Mouse (Mus musculus): Measurements from ENCODE around the gene Egln2.

Egln2 gene

DNA sequence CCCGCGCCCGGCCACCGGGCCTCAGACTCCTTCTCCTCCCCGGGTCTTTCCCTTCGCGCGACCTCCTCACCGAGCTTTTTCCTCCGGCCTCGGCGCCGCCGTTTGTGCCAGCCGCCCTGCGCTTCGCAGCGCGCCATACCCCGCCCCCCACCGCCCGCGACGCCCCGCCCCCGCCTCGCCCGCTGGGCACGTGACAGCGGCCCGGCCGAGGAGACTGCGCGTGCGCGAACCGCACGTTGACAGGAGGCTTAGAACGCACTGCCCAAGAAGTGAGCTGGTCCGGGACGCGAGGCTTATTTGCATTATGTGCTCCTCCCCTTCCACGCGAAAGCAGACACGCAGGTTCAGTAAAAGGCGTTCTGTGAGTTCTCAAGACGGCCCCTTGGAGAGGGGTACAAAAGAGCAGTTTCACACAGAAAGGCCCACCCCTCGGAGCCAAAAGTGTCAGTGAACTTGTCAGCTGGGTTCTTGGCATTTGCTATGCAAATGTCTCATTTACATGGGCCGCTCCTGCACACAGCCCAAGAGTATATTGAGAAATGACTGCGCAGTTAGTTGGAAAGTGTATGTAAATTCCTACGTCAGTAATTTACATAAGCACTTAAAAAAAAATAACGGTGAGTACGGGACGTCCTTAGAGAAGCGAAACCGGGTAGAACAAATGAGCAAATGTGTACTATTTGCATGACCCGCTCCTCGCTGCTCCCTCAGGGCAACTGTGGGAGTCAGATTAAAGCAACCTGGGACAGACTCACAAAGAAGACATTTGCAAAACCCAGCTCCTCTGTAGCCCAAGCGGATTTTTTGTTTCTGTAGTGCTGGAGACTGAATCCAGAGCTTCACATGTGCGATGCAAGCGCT, at the start of gene Egln2:
Egln2 (minus strand) TSS at position 189 of the 861 bp plus-strand sequence.
- peak; percentile 85 for DNase-seq (ENCODE audit: low read depth, low spot score)

GRCm38 (mm10) chr7:27212626-27213025, 46.0 kb upstream of the Egln2 start:
- no peak for DNase-seq (ENCODE audit: low read depth, low spot score)

- no peak for DNase-seq (ENCODE audit: low read depth, low spot score)
These were observed 37.3 kb upstream of the Egln2 start for GRCm38 (mm10) chr7:27203730-27204449.

- no peak for DNase-seq (ENCODE audit: low read depth, low spot score)
These were observed 32.2 kb upstream of the Egln2 start for GRCm38 (mm10) chr7:27198779-27199178.

- DNase-seq (ENCODE audit: low read depth, low spot score) = peak; percentile 64
These were observed 31.8 kb upstream of the Egln2 start for GRCm38 (mm10) chr7:27198355-27198754.

- DNase-seq (ENCODE audit: low read depth, low spot score) = no peak
These were observed 31.0 kb upstream of the Egln2 start for GRCm38 (mm10) chr7:27197634-27198033.

DNA sequence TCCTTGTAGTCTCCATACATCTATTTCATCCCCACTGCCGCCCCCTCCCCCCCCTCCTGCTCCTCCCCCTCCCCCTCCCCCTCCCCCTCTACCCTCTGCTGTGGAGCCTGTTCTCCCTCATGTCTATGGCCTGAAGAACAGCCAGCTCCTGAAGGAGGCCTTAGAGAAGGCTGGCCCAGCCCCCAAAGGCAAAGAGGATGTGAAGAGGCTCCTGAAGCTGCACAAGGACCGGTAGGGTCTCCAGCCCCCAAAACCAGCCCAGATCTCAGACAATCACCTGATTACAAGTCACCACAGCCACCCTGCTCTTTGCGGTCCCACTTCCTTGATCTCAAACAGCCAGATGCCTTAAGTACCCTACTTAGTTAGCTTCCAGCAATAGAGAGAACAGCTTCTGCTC, 30.5 kb upstream of the Egln2 start:
- DNase-seq (ENCODE audit: low read depth, low spot score) = no peak

- peak; percentile 100 for DNase-seq (ENCODE audit: low read depth, low spot score)
These were observed 29.3 kb upstream of the Egln2 start, which contains the start of the genes BC024978 and Snrpa for GRCm38 (mm10) chr7:27195681-27196611. TSS of gene BC024978 (plus strand) at chr7:27195781. TSS of gene Snrpa (minus strand) at chr7:27196271.

DNA sequence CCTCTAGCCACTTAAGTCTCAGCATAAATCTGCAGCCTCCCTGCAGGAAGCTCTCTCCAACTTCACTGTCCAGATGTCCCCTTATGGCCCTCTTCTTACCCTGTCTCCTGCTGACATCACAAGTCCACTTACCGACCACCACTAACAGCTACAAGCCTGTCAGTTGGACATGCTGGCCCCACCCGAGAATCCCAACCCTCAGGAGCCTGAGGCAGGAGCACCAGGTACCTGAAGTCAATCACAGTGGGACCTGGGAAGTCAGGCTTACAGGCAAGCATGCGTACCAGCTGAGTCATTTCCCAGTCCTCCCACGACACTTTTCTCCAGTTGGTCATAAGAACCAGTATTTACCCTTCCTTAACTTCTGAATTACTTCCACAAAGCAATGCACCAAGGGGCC, 27.1 kb upstream of the Egln2 start:
- peak; percentile 35 for DNase-seq (ENCODE audit: low read depth, low spot score)

DNA sequence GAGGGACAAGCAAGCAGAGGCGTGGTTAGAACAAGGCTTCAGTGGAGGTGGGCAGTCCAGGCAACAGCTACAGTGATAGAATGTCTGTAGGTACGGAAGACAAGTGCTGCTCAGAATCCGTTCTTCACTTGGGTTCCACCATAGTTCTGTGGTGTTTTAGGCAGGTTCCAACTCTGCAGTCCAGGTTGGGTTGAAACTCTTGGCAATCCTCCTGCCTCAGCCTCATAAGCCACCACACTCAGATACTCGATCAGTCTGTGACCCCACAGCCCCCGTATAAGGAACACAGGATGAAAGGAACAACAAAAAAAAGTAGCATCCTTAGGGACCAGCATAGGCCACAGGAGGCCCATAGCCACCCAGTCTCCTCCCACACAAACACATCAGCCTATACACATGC, 25.8 kb upstream of the Egln2 start:
- no peak for DNase-seq (ENCODE audit: low read depth, low spot score)

DNA sequence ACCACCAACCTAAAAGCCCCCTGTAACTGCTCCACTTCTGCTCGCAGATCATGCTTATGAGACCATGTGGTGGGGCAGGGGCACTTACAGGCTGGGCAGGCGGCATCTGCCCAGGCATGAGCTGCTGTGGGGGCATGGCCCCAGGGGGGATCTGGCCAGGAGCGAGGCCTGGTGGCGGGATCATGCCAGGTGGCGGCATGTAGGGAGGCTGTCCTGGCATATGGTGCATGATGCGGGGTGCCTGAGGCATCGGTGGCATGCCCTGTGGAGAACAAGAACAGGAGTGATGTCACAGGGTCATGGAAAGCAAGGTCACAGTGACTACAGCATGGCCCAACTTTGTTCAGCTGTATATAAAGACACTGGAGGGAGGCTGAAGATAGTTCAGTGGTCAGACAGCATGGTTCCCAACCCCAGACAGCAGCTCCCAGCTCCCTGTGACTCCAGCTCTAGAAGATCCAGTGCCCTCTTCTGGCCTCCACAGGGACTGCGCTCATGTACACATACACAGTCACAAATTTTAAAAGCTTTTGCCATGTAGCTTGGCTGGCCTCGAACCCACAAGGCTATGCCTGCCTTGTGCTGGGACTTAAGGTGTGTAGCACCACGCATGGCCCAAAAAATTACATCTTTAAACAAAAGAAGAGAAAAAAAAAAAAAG, 22.8 kb upstream of the Egln2 start:
- no peak for DNase-seq (ENCODE audit: low read depth, low spot score)

DNA sequence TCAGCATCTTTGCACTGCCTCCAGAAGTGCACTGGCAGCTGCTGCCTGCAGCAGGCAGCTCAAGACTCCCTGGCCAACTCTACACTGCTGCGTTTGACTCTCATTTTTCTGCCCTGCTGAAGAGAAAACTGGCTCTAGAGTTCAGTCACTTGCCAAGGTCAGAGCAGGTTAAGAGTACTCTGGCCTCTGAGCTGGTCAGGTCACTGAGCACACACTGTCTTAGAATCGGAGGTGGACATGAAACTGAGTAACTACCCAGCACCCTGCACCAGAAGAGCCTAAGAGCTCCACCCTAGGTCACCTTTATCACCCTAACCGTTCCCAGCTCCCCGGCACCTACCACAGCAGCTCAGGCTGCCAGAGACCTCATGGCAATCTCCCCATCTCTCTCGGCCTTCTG, 19.4 kb upstream of the Egln2 start:
- no peak for DNase-seq (ENCODE audit: low read depth, low spot score)

- DNase-seq (ENCODE audit: low read depth, low spot score) = peak; percentile 68
These were observed 18.4 kb upstream of the Egln2 start for GRCm38 (mm10) chr7:27184964-27185363.

DNA sequence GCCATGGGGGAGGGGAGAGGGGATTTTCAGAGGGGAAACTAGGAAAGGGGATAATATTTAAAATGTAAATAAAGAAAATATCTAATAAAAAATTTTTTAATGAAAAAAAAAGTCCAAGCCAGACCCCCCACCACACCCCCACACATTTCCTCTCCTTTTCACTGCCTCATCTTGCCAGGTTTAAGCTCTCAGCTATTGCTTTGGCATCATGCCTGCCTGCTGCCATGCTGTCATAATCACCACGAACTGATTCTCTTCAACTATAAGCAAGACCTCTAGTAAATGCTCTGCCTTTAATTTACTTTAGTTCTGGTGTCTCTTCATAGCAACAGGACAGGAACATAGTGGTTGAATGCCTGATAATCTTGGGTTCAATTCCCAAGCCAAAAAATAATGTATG, 15.9 kb upstream of the Egln2 start:
- DNase-seq (ENCODE audit: low read depth, low spot score) = no peak

DNA sequence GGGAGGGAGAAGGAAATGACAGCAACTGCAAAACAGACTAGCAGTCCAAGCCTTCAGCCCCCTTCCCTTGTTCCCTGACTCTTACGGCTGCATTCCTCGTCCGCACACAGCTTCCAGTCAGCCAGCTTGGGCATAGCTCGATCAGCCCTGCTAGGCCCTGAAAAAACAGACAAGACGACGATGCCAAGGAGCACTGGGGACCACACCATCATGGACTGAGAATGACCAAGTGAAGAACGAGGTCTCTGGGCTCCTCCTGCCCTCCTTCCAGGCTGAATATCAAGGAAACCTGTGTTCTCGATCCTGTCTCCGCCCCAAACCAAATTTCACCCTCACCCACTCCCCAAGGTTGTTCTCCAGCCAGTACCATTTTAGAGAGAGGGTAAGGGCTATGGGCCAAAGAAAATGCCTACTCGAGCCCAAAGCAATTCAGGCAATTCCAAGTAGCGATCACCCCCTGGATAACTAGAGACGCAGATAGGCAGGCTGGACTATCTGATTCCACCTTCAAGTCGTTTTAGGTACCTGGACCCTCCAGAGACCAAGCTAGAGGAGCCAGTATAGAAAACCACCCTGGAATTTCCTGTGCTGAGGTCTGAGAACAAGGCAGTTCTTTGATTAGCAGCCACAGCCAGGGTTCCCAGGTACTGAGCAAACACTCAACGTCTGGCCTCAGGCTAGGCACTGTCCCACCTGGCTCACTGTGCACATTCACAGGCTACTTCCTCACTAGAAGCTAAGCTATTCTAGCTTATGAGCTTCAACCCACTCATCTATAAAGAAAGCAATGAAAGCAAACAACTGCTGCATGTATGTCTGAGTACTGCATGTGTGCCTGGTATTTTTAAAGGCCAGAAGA, 14.5 kb upstream of the Egln2 start, which contains the start of the genes Gm21983 and Mia:
Gm21983 (minus strand) TSS at position 250 of the 859 bp plus-strand sequence.
Mia (minus strand) TSS at position 321 of the 859 bp plus-strand sequence.
- DNase-seq (ENCODE audit: low read depth, low spot score) = no peak

- DNase-seq (ENCODE audit: low read depth, low spot score) = no peak
These were observed 13.4 kb upstream of the Egln2 start for GRCm38 (mm10) chr7:27180036-27180435.

DNA sequence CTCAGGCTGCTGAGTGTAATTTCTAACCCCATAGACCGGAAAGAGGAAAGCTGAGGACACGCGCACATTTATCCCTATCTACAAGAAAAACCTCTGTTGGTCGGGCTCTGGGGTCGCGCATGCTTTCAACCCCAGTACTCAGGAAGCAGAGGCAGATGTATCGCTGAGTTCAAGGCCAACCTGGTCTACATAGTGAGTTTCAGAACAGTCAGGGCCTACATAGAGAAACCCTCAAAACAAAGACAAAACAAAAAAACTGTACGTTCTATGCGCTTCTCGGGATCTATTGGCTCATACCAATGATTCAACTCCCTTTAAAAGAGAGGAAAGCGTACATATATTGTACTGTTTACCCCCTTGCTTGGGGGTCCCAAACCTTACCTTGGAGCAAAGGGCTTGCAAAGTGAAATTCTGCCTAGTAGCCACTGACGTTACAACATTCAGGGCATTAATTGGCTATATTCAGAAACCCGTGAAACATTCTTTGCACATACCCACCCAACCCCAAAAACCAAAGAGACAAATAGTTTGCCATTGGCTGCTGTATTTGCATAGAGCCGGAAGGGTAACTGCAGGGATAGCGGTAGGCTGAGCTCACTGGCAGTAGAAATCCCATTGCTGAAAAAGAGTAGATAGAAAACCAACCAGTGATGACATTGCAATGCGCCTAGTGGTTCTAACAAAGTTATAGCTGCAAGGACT, 12.8 kb upstream of the Egln2 start:
- no peak for DNase-seq (ENCODE audit: low read depth, low spot score)

DNA sequence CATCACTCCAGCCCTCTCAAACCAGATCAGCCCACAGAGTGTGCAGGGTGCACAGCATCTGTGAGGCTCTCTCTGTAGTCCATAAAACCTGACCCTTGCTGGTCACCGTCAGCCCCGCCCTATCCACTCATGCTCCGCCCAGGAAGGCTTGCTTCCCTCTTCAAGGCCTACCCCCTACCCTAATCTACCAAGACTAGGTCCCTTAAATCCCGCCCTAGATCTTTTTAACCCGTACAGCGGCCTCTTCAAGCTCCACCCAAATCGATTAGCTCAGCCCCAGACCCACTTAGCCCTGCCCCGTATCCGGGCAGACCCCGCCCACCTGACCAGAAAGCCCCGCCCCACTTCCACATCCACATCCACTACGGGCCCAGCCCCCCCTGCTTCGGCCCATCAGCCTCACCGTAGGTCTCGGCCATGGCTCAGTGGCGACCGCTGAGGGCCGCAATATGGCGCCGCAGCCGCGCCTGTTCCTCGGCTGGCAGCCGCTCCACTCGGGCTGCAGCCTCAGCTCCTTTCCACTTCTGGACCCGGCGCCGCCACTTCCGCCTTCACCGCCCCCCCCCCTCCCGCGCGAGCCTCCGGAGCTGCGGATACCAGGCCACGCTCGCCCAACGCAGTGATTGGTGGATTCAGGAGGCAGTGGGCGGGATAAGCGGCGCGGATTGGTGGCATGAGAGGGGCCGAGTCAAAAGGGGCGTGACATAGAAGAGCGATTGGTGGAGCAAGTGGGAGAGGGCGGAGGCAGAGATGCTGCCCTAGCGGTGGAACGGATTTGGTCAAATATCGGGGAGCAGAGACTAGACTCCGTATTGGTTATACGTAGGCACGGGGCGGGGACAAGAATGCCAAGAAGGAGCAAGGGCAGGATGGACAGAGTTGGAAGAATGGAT, 12.0 kb upstream of the Egln2 start, which contains the start of gene Rab4b:
Rab4b (minus strand) TSS at position 573 of the 893 bp plus-strand sequence.
- DNase-seq (ENCODE audit: low read depth, low spot score) = peak; percentile 99

Measured in 3T3-L1 (cell line).